Mouse (Mus musculus) kidney, adult 2 months (tissue): Measurements from ENCODE around the gene Mcpt8.

ENCODE experiments used
- CTCF ChIP-seq: fragments of 200-500 bp; conservative IDR thresholded peaks from 2 replicates; pipeline ENCODE4 v1.5.1; 2011; ENCODE audit warnings: low read depth, mild to moderate bottlenecking, control low read depth, low read length, moderate library complexity, mixed read lengths; ENCODE audit not compliant: insufficient read depth, insufficient read length
- POLR2A ChIP-seq: fragments of 200-500 bp; IDR thresholded peaks from one replicate; pipeline ENCODE4 v1.6.1; 2011; ENCODE audit warnings: low read depth, low read length, control low read depth

GRCm38 (mm10) chr14:56105016-56105415, 19.9 kb upstream of the Mcpt8 start:
- TF ChIP-seq POLR2A (no peak), CTCF (no peak)
